Mouse (Mus musculus): ENCODE results near the gene Tmem60.

- TF ChIP-seq CTCF (IDR thresholded peaks at IDR 0.05; ENCODE audit: low read depth) (no peak), EP300 (optimal IDR thresholded peaks at IDR 0.05) (no peak)
Observed at GRCm38 (mm10) chr5:20924608-20925007, 42.6 kb downstream of the Tmem60 start.

Measured in stomach, postnatal 0 days (tissue).